Mouse (Mus musculus): ENCODE measurements around the gene Gm21778. TPM values are rescaled to one million over a fixed set of nuclear protein-coding genes. Genes with fewer than 3 reads are reported as not detected.
"Not testable (repeated sequence)": the region's sequence is repeated elsewhere in the genome, so short reads cannot be mapped to it uniquely, and the experiment has no call there.

The Gm21778 gene
- polyA plus RNA-seq (2012; rRNA removed): not detected in 2 replicates

- not testable (repeated sequence) for DNase-seq (ENCODE audit: low read depth)
Observed at GRCm38 (mm10) chrY:5942160-5942559, at the start of gene Gm21778. Gene Gm21778 (plus strand): TSS chrY:5942460.

Other genes starting within 250 kb of the Gm21778 start
- gene Gm20914, start 216.5 kb upstream of the Gm21778 start, polyA plus RNA-seq (2012; rRNA removed): not detected in 2 replicates
- gene Gm28171, start 149.1 kb upstream of the Gm21778 start, polyA plus RNA-seq (2012; rRNA removed): not detected in 2 replicates